Mouse (Mus musculus): ENCODE measurements around the gene Bcor. TPM values are rescaled to one million over a fixed set of nuclear protein-coding genes. Genes with fewer than 3 reads are reported as not detected.
A peak's percentile ranks its signal among the peaks of the same experiment; 100 is the strongest.

The Bcor gene
- total RNA-seq, 2 experiments from 2014 or later: 21.1 to 23.3 TPM

DNA sequence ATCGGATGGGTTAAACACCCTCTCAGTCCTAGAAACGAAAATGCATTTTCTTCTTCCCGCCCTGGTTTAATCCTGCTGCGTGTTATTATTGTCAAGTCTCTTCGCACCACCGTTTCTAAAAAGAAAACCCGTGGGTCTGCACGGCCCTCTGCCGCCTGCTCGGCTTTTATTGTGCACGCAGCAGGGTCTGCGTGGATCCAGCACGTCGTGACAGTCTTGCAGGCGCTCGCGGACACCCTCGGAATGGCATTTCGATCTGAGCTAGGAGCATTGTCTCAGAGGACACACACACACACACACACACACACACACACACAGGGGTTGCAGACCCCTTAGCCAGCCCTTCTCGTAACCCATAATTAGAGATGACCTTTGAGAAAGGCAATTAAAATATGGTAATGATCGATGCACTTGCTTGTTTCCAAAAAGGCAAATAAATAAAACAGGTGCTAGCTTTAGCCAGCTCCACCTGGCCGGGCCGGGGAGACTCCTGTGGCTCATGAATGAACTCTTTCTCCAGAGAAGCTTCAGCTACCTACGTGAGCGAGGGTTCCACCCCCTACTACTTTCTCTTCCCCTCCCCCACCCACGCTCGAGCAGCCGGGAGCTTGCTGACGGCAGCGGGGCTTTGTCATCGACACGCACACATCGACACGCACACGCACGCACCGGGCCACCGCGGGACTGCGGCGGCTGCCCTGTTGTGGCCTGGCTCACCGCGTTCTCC, 8.7 kb downstream of the Bcor start:
- DNase-seq: no peak

DNA sequence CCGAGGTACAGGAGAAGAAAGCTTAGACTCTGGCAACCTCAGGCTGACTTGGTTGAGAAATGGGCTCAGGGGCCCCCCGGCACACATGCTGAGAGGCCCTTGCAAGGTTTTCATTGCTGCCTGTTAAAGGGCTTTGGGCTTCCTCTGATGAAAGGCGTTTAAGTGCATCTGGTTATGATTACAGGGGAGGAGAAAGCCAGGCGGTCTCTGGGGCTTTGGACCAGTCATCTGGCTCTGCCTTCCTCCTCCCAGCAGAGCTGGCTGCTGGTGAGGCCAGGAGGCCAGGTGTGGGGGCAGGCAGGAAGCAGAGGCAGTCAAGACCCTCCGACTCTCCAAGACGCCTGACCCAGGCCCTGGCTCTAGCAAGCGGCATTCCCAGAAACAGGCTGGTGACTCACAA, 9.7 kb downstream of the Bcor start:
- DNase-seq: no peak

DNA sequence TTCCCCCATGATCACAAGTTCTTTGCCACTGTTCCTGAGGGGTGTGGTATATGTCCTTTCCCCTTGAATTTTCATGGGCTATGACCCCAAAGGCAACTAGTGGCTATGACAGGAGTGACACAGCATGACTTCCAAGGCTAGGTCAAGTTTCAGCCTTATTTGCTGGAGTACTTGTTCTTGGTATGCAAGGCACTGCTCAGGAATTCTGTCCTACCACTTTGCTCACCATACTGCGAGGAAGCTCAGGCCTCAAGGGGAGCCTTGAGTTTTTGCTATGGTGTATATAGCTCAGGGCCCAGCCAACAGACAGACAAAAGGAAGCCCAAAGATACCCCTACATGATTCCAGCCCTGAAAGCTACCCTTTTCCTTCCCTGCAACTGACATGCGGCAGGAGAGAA, 13.9 kb downstream of the Bcor start:
- DNase-seq: no peak

DNA sequence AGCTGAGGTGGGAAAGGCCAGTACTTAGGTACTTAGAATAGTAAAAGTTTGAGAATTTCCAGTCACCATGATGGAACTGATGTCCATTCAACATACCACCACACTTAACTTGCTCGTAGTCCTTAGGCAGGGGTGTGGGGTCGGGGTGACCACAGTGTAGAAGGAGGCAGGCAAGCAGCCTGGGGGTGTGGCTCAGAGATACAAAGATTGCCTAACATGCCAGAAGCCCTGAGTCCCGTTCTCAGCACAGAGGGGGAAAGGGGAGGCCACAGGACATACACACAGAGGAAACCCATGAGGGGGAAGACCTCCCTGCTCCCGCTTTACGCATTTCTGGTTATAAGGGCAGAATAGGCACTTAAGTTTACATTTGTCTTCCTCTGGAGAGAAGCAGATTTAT, 17.3 kb downstream of the Bcor start:
- no peak for DNase-seq

DNA sequence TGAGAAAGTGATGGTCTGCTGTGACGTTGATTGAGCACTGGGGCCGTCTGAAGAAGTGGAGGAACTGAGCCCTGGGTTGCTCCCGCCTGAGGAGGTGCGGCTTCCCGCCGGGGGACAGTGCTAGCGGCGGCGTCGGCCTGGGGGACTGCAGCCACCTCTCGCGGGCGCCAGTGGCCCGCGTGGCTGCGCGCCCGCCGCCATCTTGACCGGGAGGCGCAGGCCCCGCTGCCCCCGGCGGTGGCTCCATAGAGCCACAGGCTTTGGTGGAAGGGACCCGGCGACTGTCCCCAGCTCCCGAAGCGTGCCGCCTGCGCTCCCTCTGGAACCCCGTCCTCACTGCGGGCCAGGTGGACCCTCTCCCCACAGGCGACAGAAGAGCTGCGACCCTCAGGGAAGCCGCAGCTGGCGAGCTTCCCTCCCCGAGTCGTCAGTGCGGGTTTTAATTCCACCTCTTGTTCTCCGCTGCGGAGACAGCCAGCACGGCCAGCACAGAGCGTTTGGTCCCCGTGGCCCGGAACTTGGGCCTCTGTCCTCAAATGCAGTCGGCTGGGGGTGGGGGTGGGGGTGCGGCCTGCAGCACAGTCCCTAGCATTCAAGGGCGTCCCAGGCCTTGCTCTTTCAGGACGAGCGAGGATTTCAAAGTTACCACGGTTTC, 19.9 kb downstream of the Bcor start:
- peak; percentile 36 for DNase-seq

DNA sequence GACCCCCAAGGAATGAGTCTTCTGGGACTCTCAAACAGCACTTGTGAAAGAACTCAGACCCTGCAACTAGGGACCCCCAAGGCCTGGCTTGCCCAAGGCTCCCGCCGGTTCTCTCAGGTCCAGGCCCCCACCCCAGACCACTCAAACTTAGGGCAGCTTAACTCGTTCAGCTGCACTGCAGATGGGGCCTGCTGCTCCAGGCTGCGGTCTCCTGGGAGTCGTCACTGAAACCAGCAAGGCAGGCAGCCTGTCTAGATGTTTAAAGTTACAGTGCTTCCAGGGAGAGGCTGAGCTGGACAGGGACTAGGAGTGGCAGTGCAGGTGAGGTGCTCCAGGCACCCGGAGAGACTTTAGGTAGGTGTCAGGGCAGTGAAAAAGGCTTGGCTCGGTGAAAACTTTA, 21.9 kb downstream of the Bcor start:
- DNase-seq: no peak

DNA sequence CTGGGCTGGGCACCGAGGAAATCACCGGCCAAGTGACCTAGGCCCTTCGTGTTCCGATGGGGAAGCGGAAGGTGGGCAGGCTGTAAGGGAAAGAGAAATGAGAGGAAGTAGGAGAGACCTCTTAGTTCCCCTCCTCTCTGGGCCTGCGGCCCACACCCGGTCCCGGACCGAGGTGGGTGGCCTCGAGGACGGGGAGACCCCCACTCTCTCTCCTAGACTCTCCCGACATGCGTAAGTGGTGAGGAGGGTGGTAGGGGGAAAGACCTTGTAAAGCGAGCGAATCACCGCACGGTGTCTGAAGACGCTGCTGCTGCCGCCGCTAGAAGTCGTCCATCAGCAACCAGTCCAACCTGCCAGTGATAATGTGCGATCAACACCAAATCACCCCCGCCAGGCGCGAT, 23.0 kb downstream of the Bcor start:
- DNase-seq: no peak

DNA sequence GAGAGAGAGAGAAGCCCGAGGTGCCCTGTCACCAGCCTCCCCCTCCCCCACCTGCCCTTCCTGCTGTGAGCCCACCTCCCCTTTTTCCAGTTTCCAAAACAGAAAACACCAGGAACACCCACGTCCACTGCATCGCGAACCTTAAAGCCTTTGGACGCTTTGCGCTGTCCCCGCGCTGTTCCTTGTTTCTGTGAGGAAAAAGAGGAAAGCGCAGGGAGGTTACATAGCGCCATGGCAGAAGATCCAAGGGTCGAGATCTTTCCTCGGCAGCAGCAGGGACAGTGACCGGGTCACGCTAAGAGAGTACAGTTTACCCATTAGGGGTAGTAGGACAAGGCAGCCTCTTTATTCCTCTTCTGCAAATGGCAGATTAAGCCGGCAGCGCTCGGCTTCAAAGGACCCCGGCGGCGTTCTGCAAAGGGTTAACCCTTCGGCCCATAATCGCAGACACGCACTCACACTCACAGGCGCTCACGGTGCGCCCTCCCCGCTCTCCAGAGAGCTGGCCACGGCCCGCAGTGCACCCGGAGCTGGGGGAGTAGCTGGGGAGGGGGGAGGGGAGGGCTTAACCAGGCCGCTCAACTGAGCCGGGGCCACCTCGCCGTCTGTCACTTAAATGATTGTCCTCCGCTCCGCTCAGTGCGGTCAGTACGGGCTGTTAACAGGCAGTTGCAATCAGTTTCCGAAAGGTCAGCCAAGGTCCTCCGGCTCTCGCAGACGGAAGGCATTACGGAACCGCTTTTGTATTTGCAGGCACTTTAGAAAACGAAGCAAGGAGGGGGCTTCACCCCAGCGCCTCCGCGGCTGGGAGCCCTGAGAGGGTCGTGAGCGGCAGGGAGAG, 23.7 kb downstream of the Bcor start:
- peak; percentile 72 for DNase-seq

DNA sequence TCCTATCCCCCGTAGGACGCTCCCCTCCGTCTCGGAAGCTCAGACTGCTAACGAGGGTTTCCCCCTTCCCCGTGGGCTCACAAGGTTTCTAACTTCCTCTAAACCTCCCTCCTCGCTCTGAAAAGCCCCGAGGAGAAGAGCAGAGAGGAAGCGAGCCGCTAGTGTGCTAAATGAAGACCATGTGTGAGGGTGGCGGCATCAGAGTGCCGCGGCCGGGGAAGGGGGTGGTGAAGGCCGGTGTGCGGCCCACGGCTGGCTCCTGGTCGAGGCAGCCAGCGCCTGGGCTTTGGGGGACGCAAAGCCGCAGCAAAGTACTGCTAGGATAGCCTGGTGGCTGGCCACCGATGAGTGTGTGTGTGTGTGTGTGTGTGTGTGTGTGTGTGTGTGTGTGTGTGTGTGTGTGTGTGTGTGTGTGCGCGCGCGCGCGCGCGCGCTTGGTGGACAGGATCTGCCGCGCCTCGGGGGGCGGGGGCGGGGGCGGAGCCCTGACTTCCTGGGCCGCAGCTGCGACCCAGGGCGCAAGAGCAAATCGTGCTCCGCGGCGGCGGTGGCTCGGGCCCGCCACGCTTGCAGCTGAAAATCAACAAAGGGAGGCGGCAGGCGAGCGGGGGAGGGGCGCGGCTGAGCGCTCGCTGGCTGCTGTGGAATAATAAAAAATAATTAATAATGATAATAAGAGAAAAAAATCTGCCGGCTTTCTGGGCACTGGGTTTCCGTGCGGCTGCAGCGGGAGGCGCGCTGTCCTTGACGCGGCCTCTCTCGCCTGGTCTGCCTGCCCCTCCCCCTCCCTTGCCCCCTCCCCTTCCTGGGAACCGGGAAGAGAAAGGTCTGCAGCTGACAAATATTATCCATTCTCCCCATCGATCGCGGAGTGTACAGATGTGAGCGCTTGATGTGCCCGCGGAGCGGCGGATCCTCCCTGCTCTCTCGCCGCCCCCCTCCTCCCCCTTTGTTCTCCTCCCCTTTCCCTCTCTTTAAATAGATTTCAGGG, 24.7 kb downstream of the Bcor start:
- peak; percentile 82 for DNase-seq

DNA sequence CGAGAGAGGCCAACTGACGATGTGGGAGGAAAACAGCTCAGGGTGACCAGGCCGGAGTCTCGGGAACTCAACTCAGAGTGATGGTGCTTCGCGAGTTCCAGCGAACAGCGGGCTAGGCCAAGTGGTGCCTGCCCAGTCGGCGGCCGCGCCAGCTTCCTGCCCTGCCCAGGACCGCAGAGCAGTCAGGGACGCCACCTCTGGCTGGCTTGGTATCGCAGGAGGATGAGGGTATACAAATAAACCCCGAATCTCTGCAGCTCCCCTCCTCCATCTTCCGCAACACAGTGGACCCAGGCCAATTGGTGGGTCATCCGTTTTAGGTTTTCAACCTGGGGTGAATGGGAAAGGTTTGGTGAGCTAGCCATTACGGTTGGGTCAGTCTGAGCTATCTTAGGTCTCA, 25.6 kb downstream of the Bcor start:
- DNase-seq: peak; percentile 78

DNA sequence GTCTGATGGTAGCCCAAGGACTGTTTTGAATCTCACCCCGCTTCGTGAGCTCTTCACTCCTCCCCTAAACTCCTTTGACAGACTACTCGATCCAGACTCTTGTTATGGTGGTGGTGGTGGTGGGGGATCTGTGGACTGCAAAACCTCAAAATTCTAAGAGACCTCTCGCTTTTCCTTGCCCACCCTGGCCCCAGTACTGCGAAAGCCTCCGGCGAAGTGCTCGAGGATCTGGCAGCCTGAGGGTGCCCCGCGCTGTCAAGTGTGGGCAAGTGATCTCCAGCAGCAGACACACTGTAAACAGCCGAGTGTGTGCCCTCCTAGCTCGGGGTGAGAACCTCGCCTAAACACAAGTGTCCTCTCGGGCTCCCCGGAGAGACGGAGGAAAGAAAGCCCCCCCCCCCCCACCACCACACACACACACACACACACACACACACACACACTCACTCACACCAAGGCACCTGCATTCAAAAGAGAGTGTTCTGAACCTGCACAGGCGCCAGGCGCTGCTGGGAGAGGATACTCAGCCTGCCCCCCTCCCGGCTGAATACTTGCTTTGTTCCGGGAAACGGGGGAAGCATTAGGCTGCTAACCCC, 26.2 kb downstream of the Bcor start:
- no peak for DNase-seq

DNA sequence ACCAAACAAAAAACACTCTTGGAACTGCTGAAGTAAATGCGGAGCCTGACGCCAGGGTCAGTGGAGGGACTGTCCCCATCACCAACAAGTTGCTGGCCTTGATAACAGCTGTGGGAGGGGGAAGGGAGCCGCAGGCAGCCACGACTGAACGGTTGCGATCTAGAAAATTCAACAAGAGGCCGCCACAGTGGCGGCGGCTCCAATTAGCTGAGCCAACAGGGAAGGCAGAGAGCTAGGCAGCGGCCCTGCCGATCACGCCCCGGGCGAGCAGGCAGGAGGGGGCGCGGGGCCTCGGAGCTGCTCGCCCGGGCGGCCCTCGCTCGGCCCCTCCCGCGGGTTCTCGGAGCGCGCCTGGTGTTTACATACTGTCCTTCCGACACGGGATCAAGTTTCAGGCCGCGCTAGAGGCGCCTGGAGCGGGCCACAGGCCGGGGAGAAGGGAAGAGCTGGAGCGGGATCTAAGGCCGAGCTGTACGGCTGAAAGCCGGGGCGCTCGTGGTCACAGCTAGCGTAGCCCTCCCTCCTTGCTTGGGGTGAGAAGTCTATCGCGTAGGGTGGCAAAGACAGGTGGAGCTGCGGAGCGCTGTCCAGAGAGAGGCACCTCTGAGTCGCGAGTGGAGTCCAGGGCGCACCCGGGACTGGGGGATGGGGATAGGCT, 26.8 kb downstream of the Bcor start:
- DNase-seq: peak; percentile 59

DNA sequence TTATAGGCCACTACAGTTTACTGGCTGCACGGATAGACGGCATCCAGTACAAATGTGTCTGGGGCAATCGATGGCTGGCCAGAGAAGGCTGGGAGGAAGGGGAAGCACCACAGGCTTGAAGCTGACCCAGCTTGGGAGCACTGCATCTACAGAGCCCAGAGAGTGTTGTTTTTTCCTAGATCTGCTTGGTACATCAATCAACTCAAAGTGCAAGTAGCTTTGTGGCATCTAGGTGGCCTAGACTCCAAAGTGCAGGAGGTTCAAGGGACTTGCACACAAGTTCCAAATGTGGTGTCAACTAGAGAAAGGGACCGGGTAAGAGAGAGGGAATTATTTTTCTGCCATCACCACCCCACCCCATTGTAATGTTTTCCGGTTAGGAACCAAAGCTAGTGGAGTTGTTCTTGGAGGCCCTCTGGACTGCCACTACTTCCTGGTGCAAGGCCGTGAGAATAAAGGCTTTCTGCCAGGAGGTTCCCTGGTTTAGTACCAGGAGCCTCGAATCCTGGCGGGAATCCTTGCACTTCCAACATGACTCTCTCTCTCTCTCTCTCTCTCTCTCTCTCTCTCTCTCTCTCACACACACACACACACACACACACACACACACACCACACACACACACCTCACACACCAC, 27.5 kb downstream of the Bcor start:
- no peak for DNase-seq

DNA sequence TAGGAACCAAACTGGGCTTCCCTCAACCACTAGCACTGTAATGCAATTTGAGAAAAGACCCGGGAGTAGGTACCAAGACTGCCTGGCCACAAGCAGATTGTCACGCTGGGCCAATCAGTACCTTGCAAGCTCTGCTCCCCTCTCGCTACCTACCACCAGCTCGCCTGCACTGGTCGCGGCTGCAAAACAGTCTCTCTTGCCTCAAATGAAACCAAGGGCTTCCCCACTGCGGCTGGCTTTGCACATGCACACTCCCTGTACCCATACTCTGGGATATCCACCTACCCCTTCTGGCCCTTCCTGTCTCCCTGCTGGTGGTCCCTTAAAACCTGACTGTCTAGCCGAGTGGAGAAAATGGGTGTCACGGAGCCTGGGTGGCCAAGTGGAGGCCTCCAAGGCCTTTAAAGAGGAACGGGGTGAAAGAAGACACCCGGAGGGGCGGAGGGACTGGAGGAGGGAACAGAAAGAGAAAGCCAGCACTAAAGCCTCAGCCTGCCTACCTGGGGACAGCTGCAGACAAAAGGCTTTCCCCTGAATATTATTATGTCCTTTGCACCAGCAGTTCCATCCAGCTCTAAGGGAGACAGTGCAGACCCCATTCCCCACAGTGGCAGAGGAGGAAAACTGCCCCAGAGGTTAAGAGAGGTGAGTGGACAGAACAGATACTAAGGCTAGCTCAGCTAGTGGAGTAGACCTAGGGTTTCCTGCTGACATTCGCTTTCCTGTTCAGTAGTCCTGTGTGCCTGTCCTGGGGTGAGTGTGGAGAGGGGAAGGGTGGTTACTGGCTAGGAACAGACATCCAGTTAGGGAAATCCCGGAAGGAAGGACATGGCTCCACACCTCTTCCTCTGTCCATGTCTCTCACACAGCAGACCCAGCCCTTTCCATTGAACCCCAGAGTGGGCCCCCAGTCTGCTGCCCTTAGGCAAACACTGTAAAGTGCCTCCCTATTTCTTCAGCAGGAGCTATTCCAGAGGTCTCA, 30.0 kb downstream of the Bcor start:
- no peak for DNase-seq

DNA sequence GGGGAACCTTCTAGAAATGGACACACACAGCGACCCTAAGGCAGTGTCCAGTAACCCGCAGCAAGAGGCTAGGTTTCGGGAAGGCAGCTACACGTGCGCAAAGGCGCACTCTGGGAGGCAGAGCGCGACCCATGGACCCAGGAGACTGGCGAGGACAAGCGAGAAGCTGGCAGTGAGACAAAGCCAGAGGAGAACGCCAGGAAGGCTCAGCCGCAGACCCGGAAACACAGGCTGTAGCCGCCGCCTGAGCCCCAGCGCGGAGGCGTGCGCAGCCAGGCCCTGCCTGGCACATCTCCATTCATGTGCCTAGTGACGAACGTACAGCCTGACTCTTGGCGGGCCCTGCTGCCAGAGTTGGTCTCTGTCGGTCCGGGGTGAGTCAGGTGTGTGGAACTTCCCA, 30.9 kb downstream of the Bcor start:
- DNase-seq: peak; percentile 84

DNA sequence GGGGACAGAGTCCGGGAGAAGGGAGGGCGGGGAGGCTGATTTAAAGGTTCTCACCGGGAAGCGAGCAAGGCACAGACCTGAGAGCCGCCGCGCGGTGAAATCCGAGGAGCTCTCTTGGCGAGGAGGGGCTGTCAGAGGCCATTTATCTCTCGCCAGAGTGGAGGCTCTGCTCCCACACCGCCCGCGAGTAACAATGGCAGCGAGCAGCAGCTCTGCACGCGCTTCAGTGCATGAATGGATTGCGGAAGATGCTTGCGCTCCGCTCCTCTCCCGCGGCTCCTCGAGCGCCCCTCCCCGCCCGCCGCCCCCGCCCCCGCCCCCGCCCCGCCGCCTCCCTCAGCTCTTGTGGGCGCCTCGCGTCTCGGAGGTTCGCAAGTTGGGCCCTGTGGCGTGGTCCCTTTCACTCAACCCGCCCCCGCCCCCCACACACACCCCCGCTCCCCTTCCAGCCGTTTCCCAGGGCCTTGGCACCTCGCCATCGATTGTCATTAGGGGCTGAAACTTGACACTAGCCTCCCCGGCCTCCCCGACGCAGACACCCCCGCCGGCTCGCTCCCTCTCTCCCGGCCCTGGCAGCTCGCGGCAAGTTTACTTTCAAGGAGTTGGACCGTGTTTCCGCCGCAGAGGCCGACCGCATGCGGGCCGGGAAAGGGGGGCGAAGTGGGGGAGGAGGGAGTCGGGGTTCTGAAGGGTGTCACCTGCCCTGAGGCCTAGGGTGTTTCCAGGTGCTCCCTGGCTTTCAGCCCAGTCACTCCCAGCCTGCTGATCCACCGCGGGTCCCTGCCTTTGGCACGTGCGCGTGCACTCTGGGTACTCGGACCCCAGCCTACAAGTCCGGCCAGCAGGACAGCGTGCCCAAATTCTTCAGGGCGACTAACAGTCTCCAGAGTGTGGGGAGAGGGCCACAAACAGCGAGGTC, 31.7 kb downstream of the Bcor start:
- peak; percentile 65 for DNase-seq

DNA sequence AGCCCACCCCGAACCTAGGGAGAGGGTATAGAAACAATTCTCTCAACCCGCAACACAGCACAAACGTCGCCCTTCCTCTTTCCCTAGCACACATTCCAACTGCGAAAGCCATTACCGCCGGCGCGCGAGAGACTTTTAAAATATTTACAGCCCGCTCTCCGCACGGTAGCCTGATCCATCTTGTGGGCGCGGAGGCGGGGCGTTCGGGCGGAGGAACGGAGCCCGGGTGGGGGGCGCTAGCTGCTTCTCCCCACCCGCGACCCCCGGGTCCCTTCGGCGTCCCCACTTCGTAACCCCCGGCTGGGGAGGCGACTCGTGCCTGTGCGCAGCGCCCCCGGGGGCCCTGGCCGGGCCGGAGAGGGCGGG, 32.4 kb downstream of the Bcor start:
- DNase-seq: no peak

DNA sequence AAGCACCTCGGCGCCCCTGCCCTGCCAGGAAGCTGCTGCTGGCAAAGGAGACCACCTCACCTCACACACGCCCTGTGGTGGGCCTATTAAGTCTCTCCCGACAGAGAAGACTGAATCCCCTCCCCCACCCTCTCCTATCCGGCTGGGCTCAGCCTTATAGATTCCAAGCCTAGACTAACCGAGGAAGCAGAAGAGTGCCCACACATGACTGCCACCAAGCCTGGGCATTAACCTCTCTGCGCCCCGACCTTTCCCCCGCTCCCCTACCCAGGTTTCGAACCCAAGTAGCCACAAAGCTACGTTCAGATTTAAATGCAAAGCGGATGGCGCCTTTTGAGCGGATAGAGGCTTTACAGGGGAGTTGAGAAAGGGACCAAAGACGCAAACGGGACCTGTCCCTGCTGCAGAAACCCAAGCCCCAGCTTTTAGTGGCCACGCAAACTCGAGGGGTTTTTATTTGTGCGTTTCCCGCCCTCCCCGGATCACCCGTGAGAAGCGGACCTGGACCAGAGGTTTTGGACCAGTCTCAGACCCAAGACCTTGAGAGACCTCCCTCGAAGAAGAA, 33.0 kb downstream of the Bcor start:
- no peak for DNase-seq
